Mouse (Mus musculus): ENCODE data around the gene Fli1. TPM values are rescaled to one million over a fixed set of nuclear protein-coding genes. Genes with fewer than 3 reads are reported as not detected.

Fli1 gene
- polyA plus RNA-seq, 1 experiment from 2014 or later, result 22.8 TPM

Other genes with a start within 250 kb of the Fli1 start
- 0.28 and 0.46 TPM in 2 replicates for gene Kcnj5, start 198.5 kb downstream of the Fli1 start, polyA plus RNA-seq (2014; fragmentation: Nextera tagmentation; extraction: Ambion mirVana)
- gene Kcnj1, start 170.4 kb downstream of the Fli1 start, polyA plus RNA-seq (2014; fragmentation: Nextera tagmentation; extraction: Ambion mirVana), result not detected in 2 replicates
- 33.4 and 34.4 TPM in 2 replicates for gene Ets1, start 93.4 kb upstream of the Fli1 start, polyA plus RNA-seq (2014; fragmentation: Nextera tagmentation; extraction: Ambion mirVana)